Mouse (Mus musculus) urinary bladder, postnatal 4 days (tissue): Measurements from ENCODE around the gene Cdk5rap3.

Experiments
- DNase-seq, 2 experiments: peaks; one replicate each; pipeline ENCODE4 v3.0.0; 2021 to 2022; ENCODE audit warnings: low spot score in 2 of 2

The Cdk5rap3 gene

DNA sequence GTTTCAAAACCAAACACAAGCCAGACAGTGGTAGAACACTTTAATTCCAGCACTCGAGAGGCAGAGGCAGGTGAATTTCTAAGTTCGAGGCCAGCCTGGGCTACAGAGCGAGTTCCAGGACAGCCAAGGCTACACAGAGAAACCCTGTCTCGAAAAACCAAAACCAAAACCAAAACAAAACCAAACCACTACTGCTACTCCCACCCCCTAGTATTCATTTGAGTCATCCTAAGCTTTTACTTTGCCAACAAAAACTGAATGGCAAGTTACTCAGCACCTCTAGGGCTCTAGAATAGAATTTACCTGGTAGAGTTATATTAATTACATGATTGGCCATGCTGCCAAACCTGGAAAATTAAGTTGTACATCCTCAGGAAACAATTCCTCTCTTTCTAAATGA, 56.7 kb downstream of the Cdk5rap3 start:
- DNase-seq = no peak

DNA sequence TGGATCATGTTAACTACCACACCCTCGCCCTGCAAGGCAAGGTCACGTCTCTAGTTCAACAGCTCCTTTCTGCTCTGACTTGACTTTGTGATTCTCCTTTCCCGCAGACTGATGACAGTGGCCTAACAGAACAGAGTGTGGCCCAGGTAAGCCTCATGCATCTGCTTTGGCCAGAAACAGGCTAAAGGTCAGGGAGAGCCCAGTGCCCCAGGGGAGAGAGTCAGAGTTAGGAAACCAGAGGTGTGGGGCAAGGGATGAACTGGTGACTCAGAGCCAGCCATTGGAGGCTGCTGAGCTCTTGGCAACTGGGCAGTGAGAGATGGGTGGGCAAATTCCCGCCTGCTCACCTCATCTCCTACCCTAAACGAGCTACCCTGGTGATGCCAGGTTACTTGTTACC, 58.9 kb downstream of the Cdk5rap3 start:
- DNase-seq = no peak
